Mouse (Mus musculus): ENCODE data around the gene Hs3st3a1.

Gene Hs3st3a1

GRCm38 (mm10) chr11:64549955-64550354 is 114.8 kb downstream of the Hs3st3a1 start:
- no peak for DNase-seq (ENCODE audit: extremely low read depth, low read depth, low spot score)

GRCm38 (mm10) chr11:64558282-64558681 is 123.2 kb downstream of the Hs3st3a1 start:
- no peak for DNase-seq (ENCODE audit: extremely low read depth, low read depth, low spot score)

DNA sequence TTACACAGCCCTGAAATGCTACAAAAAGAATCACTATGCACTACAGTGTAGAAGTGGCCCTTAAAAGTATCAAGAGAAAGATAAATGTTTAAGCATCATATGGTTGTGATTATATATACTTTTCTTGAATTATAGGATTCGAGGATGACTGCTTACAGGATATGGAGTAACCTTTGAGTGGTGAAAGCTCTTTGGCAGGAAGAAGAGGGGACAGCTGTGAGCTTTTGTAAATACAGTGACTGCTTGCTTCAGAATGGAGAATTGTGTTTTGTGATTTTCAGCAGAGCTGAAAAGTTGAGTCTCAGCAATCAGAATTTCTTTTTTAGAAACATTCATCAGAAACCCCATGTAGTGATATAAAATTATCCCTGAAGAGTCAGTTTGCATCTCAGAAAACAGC is 124.3 kb downstream of the Hs3st3a1 start:
- DNase-seq (ENCODE audit: extremely low read depth, low read depth, low spot score) = no peak

DNA sequence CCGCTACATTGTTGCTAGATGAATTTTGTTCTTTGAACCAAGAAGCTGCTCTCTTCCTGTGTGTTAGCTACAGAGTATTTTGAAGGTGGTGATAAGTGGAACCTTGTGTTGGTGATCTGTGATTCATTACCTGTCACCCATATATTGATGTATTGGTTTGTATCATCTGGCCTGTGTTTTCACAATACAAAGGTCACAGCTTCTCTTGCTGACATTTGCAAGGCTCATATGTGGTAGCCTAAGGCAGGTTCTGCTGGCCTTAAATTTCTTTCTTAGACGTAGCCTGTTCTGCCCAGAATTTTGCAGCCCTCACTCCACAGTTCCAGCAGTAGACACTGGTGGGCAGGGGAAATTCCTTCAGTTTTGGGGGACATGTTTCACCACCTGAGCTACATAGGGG is 125.3 kb downstream of the Hs3st3a1 start:
- no peak for DNase-seq (ENCODE audit: extremely low read depth, low read depth, low spot score)

DNA sequence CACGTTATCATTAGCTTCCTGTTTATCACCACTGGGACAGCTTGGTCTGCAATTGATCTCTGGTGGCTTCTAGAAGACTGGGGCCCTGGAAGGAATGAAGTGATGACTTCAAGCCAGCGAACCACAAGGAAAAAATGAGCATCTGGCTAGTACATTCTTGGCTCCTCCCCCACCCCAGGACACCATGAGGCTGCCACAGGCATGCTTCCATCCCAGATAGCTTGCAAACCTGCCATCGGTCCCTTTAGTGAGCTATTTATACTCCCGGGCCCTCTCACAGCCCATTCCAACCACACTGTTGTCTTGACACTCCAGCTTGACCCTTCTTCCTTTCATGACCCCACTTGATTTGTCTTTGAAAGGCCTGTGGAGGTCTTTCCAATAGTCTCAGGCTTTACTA is 127.6 kb downstream of the Hs3st3a1 start:
- DNase-seq (ENCODE audit: extremely low read depth, low read depth, low spot score) = no peak
